Mouse (Mus musculus): ENCODE data around the gene Amot. TPM values are rescaled to one million over a fixed set of nuclear protein-coding genes. Genes with fewer than 3 reads are reported as not detected.

Gene Amot
- total and polyA plus RNA-seq, 3 experiments = not detected

DNA sequence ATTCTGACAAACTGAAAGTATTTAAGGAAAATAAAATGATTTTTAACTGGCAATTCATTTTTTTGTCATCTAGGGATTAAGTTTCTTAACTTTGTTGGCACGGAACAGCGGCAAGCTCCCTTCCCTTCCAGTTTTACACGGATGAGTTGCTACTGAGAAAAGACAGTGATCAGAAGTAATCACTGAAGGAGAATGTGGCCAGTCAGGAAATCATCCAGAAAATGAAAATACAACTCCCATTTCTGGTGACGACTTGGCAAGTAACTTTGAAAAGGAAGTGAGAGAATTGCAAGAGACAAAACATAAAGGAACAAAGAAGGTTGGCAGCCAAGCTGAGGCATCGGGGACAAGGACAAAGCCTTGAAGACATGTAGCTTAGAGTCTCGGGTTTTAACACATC lies 93.6 kb downstream of the Amot start:
- no peak overlapping the region for H3K27ac ChIP-seq (ENCODE audit: insufficient read depth, low read depth)
- DNase-seq (ENCODE audit: extremely low read depth) = no peak
- TF ChIP-seq USF2 (conservative IDR thresholded peaks at IDR 0.05; ENCODE audit: low read depth, low read length) (no peak), IRF4 (IDR thresholded peaks at IDR 0.05; ENCODE audit: low read depth, low read length) (no peak), MAX (IDR thresholded peaks at IDR 0.05; ENCODE audit: low read length) (no peak), JUN (IDR thresholded peaks at IDR 0.05; ENCODE audit: insufficient read depth, low read depth, low read length) (no peak), ZMIZ1 (IDR thresholded peaks at IDR 0.05; ENCODE audit: low read depth, low read length) (no peak), ZC3H11A (IDR thresholded peaks at IDR 0.05; ENCODE audit: low read depth, low read length) (no peak)
- H3K27me3 ChIP-seq (replicated peaks) = no peaks in the 10 kb centered on the region
- dilution Hi-C loops (cut with MboI; ENCODE audit: extremely low pct_ligation_motif_present, extremely low pct_unique_long_range_greater_than_20kb, low sequenced_read_pairs) = no loop called here
- no peaks in the 10 kb centered on the region for H3K79me2 ChIP-seq (replicated peaks; ENCODE audit: control insufficient read depth, extremely low read depth, insufficient read depth, poor library complexity, severe bottlenecking)
- peaks cover 2% of the 10 kb centered on the region for H3K9me3 ChIP-seq (replicated peaks; ENCODE audit: low read length)
- no peaks in the 10 kb centered on the region for H3K36me3 ChIP-seq (replicated peaks in 1 of 2; ENCODE audit: control insufficient read depth in 1 of 2, insufficient read depth in 1 of 2, low read length in 1 of 2)
- H3K4me1 ChIP-seq (ENCODE audit: control insufficient read depth in 1 of 2, insufficient read depth in 2 of 2) = no peaks in the 10 kb centered on the region
- H3K4me2 ChIP-seq (ENCODE audit: insufficient read depth, low read depth, poor library complexity, severe bottlenecking) = no peak overlapping the region
- H3K4me3 ChIP-seq (replicated peaks in 1 of 3; ENCODE audit: low read depth in 2 of 3, low read length in 2 of 3, poor library complexity in 1 of 3) = no peak overlapping the region
- no peak overlapping the region for H3K9ac ChIP-seq (ENCODE audit: insufficient read depth, low read depth)
- in situ Hi-C loops (cut with MboI; ENCODE audit: low pct_ligation_motif_present, low pct_unique_long_range_greater_than_20kb, low sequenced_read_pairs) = no loop called here

GRCm38 (mm10) chrX:145406052-145406451 lies 98.9 kb downstream of the Amot start:
- Histone ChIP-seq H3K4me3 (replicated peaks in 1 of 3; ENCODE audit: low read depth in 2 of 3, low read length in 2 of 3, poor library complexity in 1 of 3) (no peak overlapping the region), H3K9me3 (replicated peaks; ENCODE audit: low read length) (no peaks in the 10 kb centered on the region), H3K4me1 (ENCODE audit: control insufficient read depth in 1 of 2, insufficient read depth in 2 of 2) (no peaks in the 10 kb centered on the region), H3K9ac (ENCODE audit: insufficient read depth, low read depth) (no peak overlapping the region), H3K27me3 (replicated peaks) (no peaks in the 10 kb centered on the region), H3K79me2 (replicated peaks; ENCODE audit: control insufficient read depth, extremely low read depth, insufficient read depth, poor library complexity, severe bottlenecking) (no peaks in the 10 kb centered on the region), H3K36me3 (replicated peaks in 1 of 2; ENCODE audit: control insufficient read depth in 1 of 2, insufficient read depth in 1 of 2, low read length in 1 of 2) (no peaks in the 10 kb centered on the region), H3K27ac (ENCODE audit: insufficient read depth, low read depth) (no peak overlapping the region), H3K4me2 (ENCODE audit: insufficient read depth, low read depth, poor library complexity, severe bottlenecking) (no peak overlapping the region)
- no peak for DNase-seq (ENCODE audit: extremely low read depth)
- in situ Hi-C loops (cut with MboI; ENCODE audit: low pct_ligation_motif_present, low pct_unique_long_range_greater_than_20kb, low sequenced_read_pairs) (no loop called here), dilution Hi-C loops (cut with MboI; ENCODE audit: extremely low pct_ligation_motif_present, extremely low pct_unique_long_range_greater_than_20kb, low sequenced_read_pairs) (no loop called here)
- no peak for TF ChIP-seq POLR2A (IDR thresholded peaks at IDR 0.05; ENCODE audit: low read depth, low read length)
- TF ChIP-seq ZNF384 (IDR thresholded peaks at IDR 0.05; ENCODE audit: low read depth, low read length) = no peak
- TF ChIP-seq MAFK (IDR thresholded peaks at IDR 0.05; ENCODE audit: insufficient replicate concordance, low read length) = no peak
- TF ChIP-seq PAX5 (IDR thresholded peaks at IDR 0.05; ENCODE audit: low read length) = no peak

DNA sequence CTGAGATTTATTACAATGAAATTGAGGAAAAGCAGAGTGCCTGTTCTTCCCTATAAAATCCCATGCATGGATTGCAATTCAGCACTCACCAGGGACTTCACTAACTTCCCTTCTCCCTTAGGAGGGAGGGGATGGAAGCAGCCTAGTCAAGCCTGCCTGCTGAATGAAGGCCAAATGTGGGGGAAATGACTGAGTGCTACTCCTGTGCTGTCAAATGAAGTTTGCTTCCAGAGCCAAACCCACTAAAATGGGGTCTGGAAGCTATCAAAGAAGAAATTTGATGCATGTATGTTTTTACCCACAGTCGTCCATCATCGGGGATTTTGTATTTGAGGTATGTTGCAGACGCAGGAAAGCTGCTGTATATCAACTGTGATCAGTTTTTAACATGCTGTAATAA lies 103.1 kb downstream of the Amot start:
- no peaks in the 10 kb centered on the region for H3K79me2 ChIP-seq (replicated peaks; ENCODE audit: control insufficient read depth, extremely low read depth, insufficient read depth, poor library complexity, severe bottlenecking)
- no peaks in the 10 kb centered on the region for H3K9me3 ChIP-seq (replicated peaks; ENCODE audit: low read length)
- H3K27me3 ChIP-seq (replicated peaks) = no peaks in the 10 kb centered on the region
- no peak for DNase-seq (ENCODE audit: extremely low read depth)
- no peak overlapping the region for H3K9ac ChIP-seq (ENCODE audit: insufficient read depth, low read depth)
- TF ChIP-seq RCOR1 (conservative IDR thresholded peaks at IDR 0.05; ENCODE audit: low read depth, low read length) = no peak
- no peak for TF ChIP-seq ELF1 (IDR thresholded peaks at IDR 0.05; ENCODE audit: low read depth, low read length)
- no peak for TF ChIP-seq SIN3A (IDR thresholded peaks at IDR 0.05; ENCODE audit: low read length)
- no peak for TF ChIP-seq ZNF384 (IDR thresholded peaks at IDR 0.05; ENCODE audit: low read depth, low read length)
- TF ChIP-seq KAT2A (IDR thresholded peaks at IDR 0.05; ENCODE audit: insufficient replicate concordance, low read length) = no peak
- no peak for TF ChIP-seq ZMIZ1 (IDR thresholded peaks at IDR 0.05; ENCODE audit: low read depth, low read length)
- TF ChIP-seq NRF1 (IDR thresholded peaks at IDR 0.05; ENCODE audit: low read depth, low read length) = no peak
- TF ChIP-seq MYC (IDR thresholded peaks at IDR 0.05; ENCODE audit: low read depth, low read length) = no peak
- TF ChIP-seq EP300 (IDR thresholded peaks at IDR 0.05; ENCODE audit: low read length) = no peak
- TF ChIP-seq NELFE (IDR thresholded peaks at IDR 0.05; ENCODE audit: low read depth, low read length) = no peak
- TF ChIP-seq UBTF (IDR thresholded peaks at IDR 0.05; ENCODE audit: low read depth, low read length) = no peak
- TF ChIP-seq MEF2A (IDR thresholded peaks at IDR 0.05; ENCODE audit: borderline replicate concordance, low read depth, low read length) = no peak
- TF ChIP-seq E2F4 (IDR thresholded peaks at IDR 0.05; ENCODE audit: insufficient replicate concordance, low read depth, low read length) = no peak
- TF ChIP-seq CHD1 (IDR thresholded peaks at IDR 0.05; ENCODE audit: low read depth, low read length) = no peak
- no peak for TF ChIP-seq HCFC1 (IDR thresholded peaks at IDR 0.05; ENCODE audit: low read depth, low read length)
- TF ChIP-seq IRF4 (IDR thresholded peaks at IDR 0.05; ENCODE audit: low read depth, low read length) = no peak
- TF ChIP-seq POLR2AphosphoS2 (IDR thresholded peaks at IDR 0.05; ENCODE audit: low read depth, low read length) = no peak
- no peak overlapping the region for H3K27ac ChIP-seq (ENCODE audit: insufficient read depth, low read depth)
- in situ Hi-C loops (cut with MboI; ENCODE audit: low pct_ligation_motif_present, low pct_unique_long_range_greater_than_20kb, low sequenced_read_pairs) = no loop called here
- no peaks in the 10 kb centered on the region for H3K36me3 ChIP-seq (replicated peaks in 1 of 2; ENCODE audit: control insufficient read depth in 1 of 2, insufficient read depth in 1 of 2, low read length in 1 of 2)
- no peak overlapping the region for H3K4me3 ChIP-seq (replicated peaks in 1 of 3; ENCODE audit: low read depth in 2 of 3, low read length in 2 of 3, poor library complexity in 1 of 3)
- H3K4me2 ChIP-seq (ENCODE audit: insufficient read depth, low read depth, poor library complexity, severe bottlenecking) = no peak overlapping the region
- H3K4me1 ChIP-seq (ENCODE audit: control insufficient read depth in 1 of 2, insufficient read depth in 2 of 2) = no peaks in the 10 kb centered on the region
- dilution Hi-C loops (cut with MboI; ENCODE audit: extremely low pct_ligation_motif_present, extremely low pct_unique_long_range_greater_than_20kb, low sequenced_read_pairs) = no loop called here
